Mouse (Mus musculus) MEL (cell line): ENCODE data around the gene Defb43. TPM values are rescaled to one million over a fixed set of nuclear protein-coding genes. Genes with fewer than 3 reads are reported as not detected.

Experiments used
- DNase-seq: peaks from one replicate; pipeline ENCODE4 v3.0.0; 2011; ENCODE audit warnings: low read depth, low spot score
- H3K27ac ChIP-seq: 2 replicates; pipeline ENCODE4 v1.5.1; 2012; ENCODE audit warnings: low read depth, mild to moderate bottlenecking, control low read depth, low read length, moderate library complexity; ENCODE audit not compliant: control insufficient read depth
- H3K27me3 ChIP-seq, 2 experiments: fragments of 150-350 bp in 1 of 2; sonication (generic) in 1 of 2; 2 replicates each; pipeline ENCODE4 v1.6.1; 2012; ENCODE audit warnings: low read length in 2 of 2, mild to moderate bottlenecking in 2 of 2, improper control_type of control experiment in 1 of 2, moderate library complexity in 1 of 2; ENCODE audit not compliant: insufficient read depth in 2 of 2, control insufficient read depth in 1 of 2
- H3K36me3 ChIP-seq, 2 experiments: 2 replicates each; pipeline ENCODE4 v1.6.1; 2012 to 2014; ENCODE audit warnings: low read length in 2 of 2, improper control_type of control experiment in 1 of 2, inconsistent platforms in 1 of 2, mild to moderate bottlenecking in 1 of 2; ENCODE audit not compliant: insufficient read depth in 2 of 2, control insufficient read depth in 1 of 2
- H3K4me1 ChIP-seq, 2 experiments: fragments of 150-350 bp in 1 of 2; sonication (generic) in 1 of 2; 2 replicates each; pipeline ENCODE4 v1.6.1; 2012; ENCODE audit warnings: low read length in 2 of 2, improper control_type of control experiment in 1 of 2, mild to moderate bottlenecking in 1 of 2; ENCODE audit not compliant: insufficient read depth in 2 of 2, control insufficient read depth in 1 of 2
- H3K4me3 ChIP-seq, 2 experiments: fragments of 150-350 bp in 1 of 2; sonication (generic) in 1 of 2; 2 replicates each; pipeline ENCODE4 v1.5.1; 2012; ENCODE audit warnings: low read depth in 2 of 2, low read length in 2 of 2, mild to moderate bottlenecking in 2 of 2, moderate library complexity in 2 of 2, control low read depth in 1 of 2, improper control_type of control experiment in 1 of 2; ENCODE audit not compliant: control insufficient read depth in 1 of 2, insufficient read depth in 1 of 2
- H3K79me2 ChIP-seq: 2 replicates; pipeline ENCODE4 v1.6.1; 2012; ENCODE audit warnings: mild to moderate bottlenecking, low read length, moderate library complexity; ENCODE audit not compliant: control insufficient read depth, poor library complexity, insufficient read depth
- H3K9ac ChIP-seq: 2 replicates; pipeline ENCODE4 v1.6.1; 2012; ENCODE audit warnings: low read depth, mild to moderate bottlenecking, control low read depth, low read length, moderate library complexity; ENCODE audit not compliant: control insufficient read depth, poor library complexity, severe bottlenecking
- H3K9me3 ChIP-seq: fragments of 150-350 bp; sonication (generic); replicated peaks from 2 replicates; pipeline ENCODE4 v1.6.1; 2012; ENCODE audit warnings: mild to moderate bottlenecking, low read length, improper control_type of control experiment, moderate library complexity; ENCODE audit not compliant: insufficient read depth
- CHD1 ChIP-seq: IDR thresholded peaks from 2 replicates; pipeline ENCODE4 v1.6.1; 2012; ENCODE audit warnings: low read depth, mild to moderate bottlenecking, inconsistent platforms, low read length, improper control_type of control experiment
- CHD2 ChIP-seq: IDR thresholded peaks from 2 replicates; pipeline ENCODE4 v1.6.1; 2011; ENCODE audit warnings: low read length, improper control_type of control experiment
- ELF1 ChIP-seq: IDR thresholded peaks from 2 replicates; pipeline ENCODE4 v1.6.1; 2014; ENCODE audit warnings: low read depth, mild to moderate bottlenecking, inconsistent platforms, low read length, improper control_type of control experiment, moderate library complexity
- EP300 ChIP-seq, 2 experiments: IDR thresholded peaks; 2 replicates each; pipeline ENCODE4 v1.6.1; 2011; ENCODE audit warnings: improper control_type of control experiment in 2 of 2, low read length in 2 of 2, low read depth in 1 of 2, mild to moderate bottlenecking in 1 of 2
- ETS1 ChIP-seq: IDR thresholded peaks from 2 replicates; pipeline ENCODE4 v1.6.1; 2012; ENCODE audit warnings: low read depth, mild to moderate bottlenecking, inconsistent platforms, low read length, improper control_type of control experiment, moderate library complexity
- GABPA ChIP-seq: IDR thresholded peaks from 2 replicates; pipeline ENCODE4 v1.6.1; 2012; ENCODE audit warnings: low read depth, mild to moderate bottlenecking, inconsistent platforms, low read length, improper control_type of control experiment, moderate library complexity
- JUND ChIP-seq: IDR thresholded peaks from 2 replicates; pipeline ENCODE4 v1.6.1; 2011; ENCODE audit warnings: low read depth, mild to moderate bottlenecking, improper control_type of control experiment, low read length
- KAT2A ChIP-seq: conservative IDR thresholded peaks from 2 replicates; pipeline ENCODE4 v1.6.1; 2012; ENCODE audit warnings: low read depth, low read length, improper control_type of control experiment, inconsistent platforms
- NRF1 ChIP-seq: IDR thresholded peaks from 2 replicates; pipeline ENCODE4 v1.6.1; 2014; ENCODE audit warnings: low read depth, mild to moderate bottlenecking, inconsistent platforms, low read length, improper control_type of control experiment, moderate library complexity; ENCODE audit not compliant: poor library complexity, insufficient read depth, severe bottlenecking
- POLR2A ChIP-seq, 2 experiments: IDR thresholded peaks; 2 replicates each; pipeline ENCODE4 v1.6.1; 2011 to 2012; ENCODE audit warnings: low read length in 2 of 2, mild to moderate bottlenecking in 2 of 2, control low read depth in 1 of 2, improper control_type of control experiment in 1 of 2, low read depth in 1 of 2, moderate library complexity in 1 of 2; ENCODE audit not compliant: control insufficient read depth in 1 of 2, insufficient read depth in 1 of 2, poor library complexity in 1 of 2
- POLR2AphosphoS2 ChIP-seq: IDR thresholded peaks from 2 replicates; pipeline ENCODE4 v1.6.1; 2011; ENCODE audit warnings: low read length, improper control_type of control experiment
- RAD21 ChIP-seq: IDR thresholded peaks from 2 replicates; pipeline ENCODE4 v1.6.1; 2011; ENCODE audit warnings: mild to moderate bottlenecking, low read depth, low read length, improper control_type of control experiment
- RCOR1 ChIP-seq: IDR thresholded peaks from 2 replicates; pipeline ENCODE4 v1.6.1; 2012; ENCODE audit warnings: low read depth, mild to moderate bottlenecking, inconsistent platforms, low read length, improper control_type of control experiment
- SMC3 ChIP-seq: IDR thresholded peaks from 2 replicates; pipeline ENCODE4 v1.6.1; 2011; ENCODE audit warnings: low read depth, low read length, improper control_type of control experiment
- TAL1 ChIP-seq: IDR thresholded peaks from 2 replicates; pipeline ENCODE4 v1.6.1; 2012; ENCODE audit warnings: mild to moderate bottlenecking, inconsistent platforms, low read length, moderate library complexity, mixed read lengths
- TCF12 ChIP-seq: IDR thresholded peaks from 2 replicates; pipeline ENCODE4 v1.6.1; 2014; ENCODE audit warnings: low read depth, mild to moderate bottlenecking, inconsistent platforms, low read length, improper control_type of control experiment, moderate library complexity
- UBTF ChIP-seq: IDR thresholded peaks from 2 replicates; pipeline ENCODE4 v1.6.1; 2012; ENCODE audit warnings: low read depth, mild to moderate bottlenecking, inconsistent platforms, low read length, improper control_type of control experiment, moderate library complexity, borderline replicate concordance; ENCODE audit not compliant: insufficient read depth
- USF1 ChIP-seq: IDR thresholded peaks from 2 replicates; pipeline ENCODE4 v1.6.1; 2014; ENCODE audit warnings: low read depth, mild to moderate bottlenecking, inconsistent platforms, low read length, improper control_type of control experiment, moderate library complexity
- ZC3H11A ChIP-seq: IDR thresholded peaks from 2 replicates; pipeline ENCODE4 v1.6.1; 2012; ENCODE audit warnings: low read depth, mild to moderate bottlenecking, inconsistent platforms, low read length, improper control_type of control experiment
- ZKSCAN1 ChIP-seq: IDR thresholded peaks from 2 replicates; pipeline ENCODE4 v1.6.1; 2012; ENCODE audit warnings: low read depth, mild to moderate bottlenecking, inconsistent platforms, low read length, improper control_type of control experiment, moderate library complexity
- ZMIZ1 ChIP-seq: IDR thresholded peaks from 2 replicates; pipeline ENCODE4 v1.6.1; 2012; ENCODE audit warnings: low read depth, mild to moderate bottlenecking, inconsistent platforms, low read length, improper control_type of control experiment, moderate library complexity
- ZNF384 ChIP-seq: IDR thresholded peaks from 2 replicates; pipeline ENCODE4 v1.6.1; 2012; ENCODE audit warnings: low read depth, mild to moderate bottlenecking, inconsistent platforms, low read length, improper control_type of control experiment
- polyA plus RNA-seq, 2 experiments: library from polyadenylated mRNA; stranded (reverse) in 1 of 2; unstranded in 1 of 2; fragments of >175 nt in 1 of 2; fragments of >200 nt in 1 of 2; gene quantifications; 2 replicates each; pipeline versions ENCODE4 v1.2.1 to v1.2.4; 2012; ENCODE audit warnings: low replicate concordance in 2 of 2, low read depth in 1 of 2; ENCODE audit not compliant: insufficient read length in 2 of 2, insufficient read depth in 1 of 2, missing spikeins in 1 of 2
- total RNA-seq: library from RNA; depleted of rRNA; stranded (reverse); fragments of 300-350 nt; gene quantifications from 2 replicates; pipeline ENCODE4 v1.2.3, GENCODE M21; 2012

The Defb43 gene
- total and polyA plus RNA-seq, 3 experiments = not detected

DNA sequence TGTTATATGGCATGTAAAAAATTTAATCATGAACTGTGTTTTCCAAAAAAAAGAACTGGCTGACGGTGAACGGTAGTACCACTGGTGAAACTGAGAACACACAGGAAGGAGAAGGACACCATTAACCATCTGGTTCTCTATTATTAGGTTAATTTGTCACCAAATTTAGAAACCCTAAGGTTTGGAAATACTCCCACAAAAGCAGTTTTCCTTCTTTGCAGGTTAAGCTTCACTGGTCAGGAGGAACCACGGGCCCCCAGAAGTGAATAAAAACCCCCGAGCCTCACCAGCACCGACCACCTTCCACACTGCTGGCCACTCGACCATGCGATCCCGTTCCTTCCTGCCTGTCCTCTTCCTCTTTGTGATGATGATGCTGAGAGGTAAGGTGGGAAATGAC lies 13.8 kb upstream of the Defb43 start, which contains the start of gene Defb47:
Gene Defb47 (plus strand): TSS at position 301 of the 400 bp plus-strand sequence.
- no peaks in the 10 kb centered on the region for H3K36me3 ChIP-seq
- no peak for DNase-seq
- H3K79me2 ChIP-seq = no peaks in the 10 kb centered on the region
- no peak for TF ChIP-seq ZKSCAN1
- TF ChIP-seq ELF1 = no peak
- no peak for TF ChIP-seq RCOR1
- TF ChIP-seq KAT2A = no peak
- no peak for TF ChIP-seq SMC3
- no peak for TF ChIP-seq EP300 (IDR thresholded peaks at IDR 0.05; ENCODE audit: low read depth in 1 of 2, low read length in 2 of 2)
- TF ChIP-seq JUND = no peak
- H3K9ac ChIP-seq = no peak within 1 kb of the TSS
- no peaks in the 10 kb centered on the region for H3K9me3 ChIP-seq
- no peak within 1 kb of the TSS for H3K27ac ChIP-seq
- H3K4me3 ChIP-seq = no peak within 1 kb of the TSS
- H3K27me3 ChIP-seq = peaks cover 0 to 2% of the 10 kb centered on the region in 2 experiments; a peak in 2 of 4 replicates
- H3K4me1 ChIP-seq = no peaks in the 10 kb centered on the region

DNA sequence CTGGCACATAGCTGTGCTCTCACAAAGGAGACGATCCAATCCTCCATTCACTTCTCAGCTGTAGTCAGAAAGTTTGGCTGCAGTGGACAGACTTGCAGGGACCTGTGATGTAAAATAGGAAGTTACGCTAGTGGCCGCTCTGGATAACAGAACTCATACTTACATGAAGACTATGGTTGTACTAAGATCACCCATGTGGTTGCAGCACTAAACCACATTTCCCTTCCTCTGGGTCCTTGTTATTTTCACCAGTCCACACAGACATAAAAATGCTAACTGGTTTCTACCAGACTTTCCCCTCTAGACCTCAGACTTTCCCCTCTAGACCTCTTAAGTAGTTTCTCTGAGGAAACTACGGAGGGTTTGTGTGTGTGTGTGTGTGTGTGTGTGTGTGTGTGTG lies 12.6 kb upstream of the Defb43 start:
- Histone ChIP-seq H3K9me3 (no peaks in the 10 kb centered on the region), H3K27ac (no peak overlapping the region), H3K36me3 (no peaks in the 10 kb centered on the region), H3K4me3 (no peak overlapping the region), H3K27me3 (peaks cover 0 to 2% of the 10 kb centered on the region in 2 experiments; a peak in 2 of 4 replicates), H3K79me2 (no peaks in the 10 kb centered on the region), H3K4me1 (no peaks in the 10 kb centered on the region), H3K9ac (no peak overlapping the region)
- TF ChIP-seq CHD2 (no peak), ZNF384 (no peak), GABPA (no peak), ZMIZ1 (no peak), USF1 (no peak), TAL1 (no peak), ZC3H11A (no peak), JUND (no peak), UBTF (no peak), RAD21 (no peak), SMC3 (no peak), EP300 (IDR thresholded peaks at IDR 0.05; ENCODE audit: low read depth in 1 of 2, low read length in 2 of 2) (no peak), POLR2A (IDR thresholded peaks at IDR 0.05; ENCODE audit: control insufficient read depth in 1 of 2, insufficient read depth in 1 of 2, low read depth in 1 of 2, low read length in 2 of 2, poor library complexity in 1 of 2) (no peak), POLR2AphosphoS2 (no peak), NRF1 (no peak), ETS1 (no peak), CHD1 (no peak), TCF12 (no peak)
- no peak for DNase-seq
